ENCODE assay signal across 9 mouse cellular contexts in the genomic region with DNA sequence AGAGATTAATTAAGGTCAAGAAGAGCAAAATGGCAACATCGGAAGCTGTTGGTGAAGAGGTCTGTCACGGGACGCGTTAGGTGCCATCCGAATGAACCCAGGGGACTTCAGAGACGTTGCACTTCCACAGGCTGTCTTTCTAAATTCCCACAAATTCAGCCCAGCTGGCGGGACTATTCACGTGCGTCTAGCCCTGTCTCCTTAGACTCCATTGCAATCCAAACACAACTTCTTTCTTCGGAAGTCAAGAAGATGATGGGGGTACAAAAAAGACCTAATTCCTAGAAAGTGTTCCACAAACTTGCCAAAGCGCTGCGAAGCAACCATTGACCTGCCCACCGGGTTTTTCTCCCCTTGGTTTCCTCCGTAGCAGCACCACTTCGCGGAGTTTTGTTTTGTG. TPM values are rescaled to one million over a fixed set of nuclear protein-coding genes. Genes with fewer than 3 reads are reported as not detected.
DNase-seq lines count a peak whose midpoint lies in the region; ATAC-seq and TF ChIP-seq lines count a peak whose summit lies in the region.
"Had no signal": no experiment of that assay in that cellular context is flagged by ENCODE, and none has a peak within 500 bp of the region (broad histone marks: within the 10 kb centered on the region; RNA-seq: fewer than 3 reads in every experiment).

No protein-coding gene starts in this region.

- no peaks in the 10 kb centered on the region for H3K9me3 ChIP-seq in heart, embryonic 13.5 days
- no peaks in the 10 kb centered on the region for H3K9me3 ChIP-seq in hindbrain, embryonic 14.5 days (ENCODE audit: control insufficient read depth, low read length)

- H3K27ac ChIP-seq in heart, embryonic 13.5 days (replicated peaks) = peak overlapping the region; percentile 68
- H3K27ac ChIP-seq in hindbrain, embryonic 14.5 days = peak overlapping the region; percentile 96

- no peak for TF ChIP-seq CTCF in brain, embryonic 14.5 days (IDR thresholded peaks at IDR 0.05; ENCODE audit: borderline replicate concordance, extremely low read depth, insufficient read depth, insufficient read length)

- peak overlapping the region; percentile 77 for H3K9ac ChIP-seq in heart, embryonic 13.5 days
- peak overlapping the region; percentile 79 for H3K9ac ChIP-seq in hindbrain, embryonic 14.5 days

- peaks cover 10% of the 10 kb centered on the region; the same call in 1 of the 2 replicates for H3K27me3 ChIP-seq in heart, embryonic 13.5 days (replicated peaks)
- H3K27me3 ChIP-seq in hindbrain, embryonic 14.5 days (ENCODE audit: control insufficient read depth, insufficient read depth, low read length) = no peaks in the 10 kb centered on the region

- no peak for TF ChIP-seq POLR2A in brain, embryonic 14.5 days (IDR thresholded peaks at IDR 0.05; ENCODE audit: borderline replicate concordance, extremely low read depth, insufficient read depth, insufficient read length, poor library complexity, severe bottlenecking)

- no peak for ATAC-seq in heart, embryonic 13.5 days (ENCODE audit: extremely low read depth, insufficient number of reproducible peaks, low FRiP score, low TSS enrichment)
- ATAC-seq in hindbrain, embryonic 14.5 days (ENCODE audit: low FRiP score) = no peak
- ATAC-seq in megakaryocyte progenitor cell, adult 5-6 weeks (replicated peaks; ENCODE audit: poor library complexity) = no peak

- DNase-seq in heart, postnatal 25 days (ENCODE audit: low spot score) = no peak
- peak; percentile 71 for DNase-seq in brain, embryonic 14.5 days (ENCODE audit: low read depth)
- no peak for DNase-seq in hindbrain, embryonic 14.5 days (ENCODE audit: low spot score)
- DNase-seq in mesoderm, embryonic 11.5 days (ENCODE audit: low read depth, low spot score) = peak; percentile 27
- DNase-seq in thymus, postnatal 14 days = no peak
- no peak for DNase-seq in urinary bladder, postnatal 36 days (ENCODE audit: low spot score in 2 of 2)

- H3K4me3 ChIP-seq in heart, embryonic 13.5 days = peak overlapping the region; percentile 59
- H3K4me3 ChIP-seq in hindbrain, embryonic 14.5 days (replicated peaks; ENCODE audit: low read length) = peak overlapping the region; percentile 72

- no peaks in the 10 kb centered on the region for H3K36me3 ChIP-seq in heart, embryonic 13.5 days
- no peaks in the 10 kb centered on the region for H3K36me3 ChIP-seq in hindbrain, embryonic 14.5 days (replicated peaks; ENCODE audit: control insufficient read depth, insufficient read depth)
- H3K36me3 ChIP-seq: G1E had no signal

- peak overlapping the region; percentile 85 for H3K4me2 ChIP-seq in heart, embryonic 13.5 days
- H3K4me2 ChIP-seq in hindbrain, embryonic 14.5 days (replicated peaks) = peak overlapping the region; percentile 94

- 1% methylated on average over 16 of the region's 16 CpGs for WGBS in heart, embryonic 13.5 days
- under 1% methylated on average over 16 of the region's 16 CpGs for WGBS in hindbrain, embryonic 14.5 days

- intact Hi-C loops in heart, postnatal 25 days (cut with DNase I) = loop anchor here (5.0 kb wide), 2 partner anchors 609 to 1414 kb away; no protein-coding TSS in a partner anchor

- H3K4me1 ChIP-seq in heart, embryonic 13.5 days = 0 out of 2 replicates have a peak, but pooled peaks cover 6% of the 10 kb centered on the region
- no peaks in the 10 kb centered on the region for H3K4me1 ChIP-seq in hindbrain, embryonic 14.5 days (replicated peaks; ENCODE audit: control insufficient read depth, insufficient read depth, low read length)

RNA-seq across cellular contexts. Expression of a gene that starts 0.6 kb away (rescaled TPM):
- polyA plus RNA-seq in heart, embryonic 13.5 days (2015; fragmentation: Nextera tagmentation; extraction: Ambion mirVana) = 7.8 and 7.9 TPM in 2 replicates
- total RNA-seq in heart, postnatal 25 days (2021) = 1 to 10 TPM in 1 of 2 experiments, under 1 TPM in 1; 0.89 to 1.5 TPM
- polyA plus RNA-seq in brain, embryonic 14.5 days (2012; rRNA removed) = 66.8 and 101 TPM in 2 replicates
- 113 and 121 TPM in 2 replicates for polyA plus RNA-seq in hindbrain, embryonic 14.5 days (2014; fragmentation: Nextera tagmentation; extraction: Ambion mirVana)
- not detected in 2 replicates for total RNA-seq in megakaryocyte progenitor cell, adult 5-6 weeks (2015)
- not detected in 2 replicates for total RNA-seq in megakaryocyte progenitor cell, adult 5-6 weeks (2017)
- polyA plus RNA-seq: G1E had no signal

Comparison
In these comparisons a context has a peak if more than half of its experiments do, and no peak if none do; other contexts are left out.
1. DNase-seq: peak in brain, embryonic 14.5 days (single experiment) and mesoderm, embryonic 11.5 days (single experiment); none in heart, postnatal 25 days (single experiment), hindbrain, embryonic 14.5 days (single experiment), thymus, postnatal 14 days (single experiment) and urinary bladder, postnatal 36 days (0 of 2).